Comparison of ENCODE assay signal across 9 mouse cellular contexts in genomic region chr5:74064844-74065243, GRCm38 (mm10). TPM values are rescaled to one million over a fixed set of nuclear protein-coding genes. Genes with fewer than 3 reads are reported as not detected.
DNase-seq lines count a peak whose midpoint lies in the region; ATAC-seq and TF ChIP-seq lines count a peak whose summit lies in the region.
"Had no signal": no experiment of that assay in that cellular context is flagged by ENCODE, and none has a peak within 500 bp of the region (broad histone marks: within the 10 kb centered on the region; RNA-seq: fewer than 3 reads in every experiment).

No protein-coding gene starts in this region.

- WGBS in lung, embryonic 16.5 days: 64% methylated on average over 7 of the region's 7 CpGs
- WGBS in hindbrain, postnatal 0 days: 77% methylated on average over 7 of the region's 7 CpGs

- ATAC-seq in lung, embryonic 16.5 days (ENCODE audit: low read depth): no peak
- no peak for ATAC-seq in hindbrain, postnatal 0 days

- peak overlapping the region; percentile 75 for H3K4me2 ChIP-seq in lung, embryonic 16.5 days (ENCODE audit: low read depth, low read length)
- peak overlapping the region; percentile 91 for H3K4me2 ChIP-seq in hindbrain, postnatal 0 days (ENCODE audit: low read depth, low read length)
- H3K4me2 ChIP-seq: midbrain, embryonic 12.5 days had no signal

- H3K27me3 ChIP-seq in lung, embryonic 16.5 days (ENCODE audit: control insufficient read depth, insufficient read depth, low read depth, low read length): no peaks in the 10 kb centered on the region
- H3K27me3 ChIP-seq in hindbrain, postnatal 0 days (ENCODE audit: insufficient read depth, low read length): no peaks in the 10 kb centered on the region

- no peaks in the 10 kb centered on the region for H3K36me3 ChIP-seq in lung, embryonic 16.5 days (ENCODE audit: control insufficient read depth, insufficient read depth, low read length)
- H3K36me3 ChIP-seq in hindbrain, postnatal 0 days (ENCODE audit: insufficient read depth, low read length): no peaks in the 10 kb centered on the region
- H3K36me3 ChIP-seq: midbrain, embryonic 12.5 days had no signal

- H3K9me3 ChIP-seq in lung, embryonic 16.5 days (ENCODE audit: control insufficient read depth, low read length): no peaks in the 10 kb centered on the region
- H3K9me3 ChIP-seq in hindbrain, postnatal 0 days (ENCODE audit: low read length): no peaks in the 10 kb centered on the region
- H3K9me3 ChIP-seq: midbrain, embryonic 12.5 days had no signal

- H3K4me1 ChIP-seq in lung, embryonic 16.5 days (replicated peaks; ENCODE audit: control insufficient read depth, insufficient read depth, low read length): peaks cover 55% of the 10 kb centered on the region
- H3K4me1 ChIP-seq in hindbrain, postnatal 0 days (ENCODE audit: insufficient read depth, low read length): peaks cover 28% of the 10 kb centered on the region

- no peak for TF ChIP-seq CTCF in hindbrain, postnatal 0 days (IDR thresholded peaks at IDR 0.05; ENCODE audit: low read depth)

- H3K9ac ChIP-seq in lung, embryonic 16.5 days (ENCODE audit: low read length): peak overlapping the region; percentile 59
- H3K9ac ChIP-seq in hindbrain, postnatal 0 days (replicated peaks; ENCODE audit: low read length): no peak overlapping the region
- H3K9ac ChIP-seq: midbrain, embryonic 12.5 days had no signal

- H3K27ac ChIP-seq in lung, embryonic 16.5 days (ENCODE audit: low read length): peak overlapping the region; percentile 60
- no peak overlapping the region for H3K27ac ChIP-seq in hindbrain, postnatal 0 days
- H3K27ac ChIP-seq: midbrain, embryonic 12.5 days had no signal

- H3K4me3 ChIP-seq in lung, embryonic 16.5 days (ENCODE audit: low read length): peak overlapping the region; percentile 79
- H3K4me3 ChIP-seq in hindbrain, postnatal 0 days (ENCODE audit: low read length): 0 out of 2 replicates have a peak overlapping the region, but pooled peaks have one; percentile 0
- H3K4me3 ChIP-seq: midbrain, embryonic 12.5 days had no signal

- DNase-seq in cerebellum, adult 11-12 months: peak; percentile 32
- no peak for DNase-seq in cerebellum, postnatal 10 days
- DNase-seq in lung, postnatal 36 days: no peak
- DNase-seq in hindbrain, postnatal 0 days (ENCODE audit: low spot score): no peak
- DNase-seq in spleen, postnatal 36 days (ENCODE audit: low spot score in 2 of 2): peak; percentile 27 to 60
- DNase-seq in ovary, postnatal 14 days (ENCODE audit: low spot score): no peak
- DNase-seq in left cerebral cortex, adult 9 months (ENCODE audit: low spot score in 2 of 2): no peak

RNA-seq across cellular contexts. Expression of gene Usp46, which starts 3.4 kb away (rescaled TPM):
- 50.7 and 52.3 TPM in 2 replicates for polyA plus RNA-seq in lung, embryonic 16.5 days (2015; fragmentation: Nextera tagmentation; extraction: Ambion mirVana)
- total RNA-seq in hindbrain, postnatal 0 days (2014; rRNA removed): 52.7 and 65.4 TPM in 2 replicates
- polyA plus RNA-seq in hindbrain, postnatal 0 days (2015; fragmentation: Nextera tagmentation; extraction: Ambion mirVana): 39.1 and 40.5 TPM in 2 replicates

Comparison
In these comparisons a context has a peak if more than half of its experiments do, and no peak if none do; other contexts are left out.
1. DNase-seq: peak in cerebellum, adult 11-12 months (single experiment) and spleen, postnatal 36 days (2 of 2); none in cerebellum, postnatal 10 days (0 of 2), lung, postnatal 36 days (single experiment), hindbrain, postnatal 0 days (single experiment), ovary, postnatal 14 days (single experiment) and left cerebral cortex, adult 9 months (0 of 2).